Mouse (Mus musculus): ENCODE results near the gene Hnf1b.

DNA sequence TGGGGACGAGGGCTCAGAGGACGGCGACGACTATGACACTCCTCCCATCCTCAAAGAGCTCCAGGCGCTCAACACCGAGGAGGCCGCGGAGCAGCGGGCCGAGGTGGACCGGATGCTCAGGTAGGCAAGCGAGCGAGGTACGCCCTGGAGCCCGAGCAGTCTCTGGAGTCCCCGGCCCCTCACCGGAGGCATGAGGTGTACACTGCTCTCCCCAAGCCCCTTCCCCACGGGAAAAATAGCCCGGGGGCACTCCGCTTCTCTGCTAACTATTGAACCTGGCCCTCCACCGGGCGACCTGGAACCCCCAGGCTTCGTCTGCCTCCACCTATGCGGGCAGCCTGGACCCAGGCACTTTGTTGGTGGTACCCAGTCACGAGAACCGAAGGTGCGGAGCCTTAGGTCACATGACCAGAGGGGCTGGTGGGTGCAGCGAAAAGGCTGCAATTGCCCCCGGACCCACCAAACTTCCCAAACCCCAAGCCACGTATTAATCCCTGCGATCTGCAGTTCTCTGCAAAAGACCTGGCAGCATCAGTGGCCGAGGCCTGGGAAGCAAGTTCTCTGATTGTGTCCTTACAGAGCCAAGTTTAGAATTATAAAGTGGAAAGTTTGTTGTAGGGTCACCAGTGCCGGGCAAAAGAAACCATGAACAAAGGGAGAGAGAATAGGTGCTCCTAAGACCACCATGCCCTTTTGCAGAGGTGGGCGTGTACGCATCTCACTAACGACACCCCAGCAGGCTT is 1.6 kb downstream of the Hnf1b start:
- TF ChIP-seq CTCF (conservative IDR thresholded peaks at IDR 0.05; ENCODE audit: insufficient read depth, insufficient read length, low read depth, low read length) (no peak), POLR2A (IDR thresholded peaks at IDR 0.05; ENCODE audit: low read depth, low read length) (no peak)
